ENCODE assay signal across 26 mouse cellular contexts in genomic region chr5:97203646-97204045, GRCm38 (mm10).
DNase-seq lines count a peak whose midpoint lies in the region; ATAC-seq and TF ChIP-seq lines count a peak whose summit lies in the region.
"Had no signal": no experiment of that assay in that cellular context is flagged by ENCODE, and none has a peak within 500 bp of the region (broad histone marks: within the 10 kb centered on the region; RNA-seq: fewer than 3 reads in every experiment).

No protein-coding gene starts in this region.

- in situ Hi-C loops in ES-E14 (cut with MboI; ENCODE audit: low sequenced_read_pairs in 2 of 2, unreplicated experiment in 2 of 2) = no loop called here

- ATAC-seq in hindbrain, embryonic 11.5 days (ENCODE audit: low FRiP score) = no peak
- ATAC-seq: forebrain, embryonic 13.5 days; forebrain, embryonic 16.5 days; hindbrain, postnatal 0 days; inflammation-experienced regulatory T-cells, adult 6 months; intestine, embryonic 16.5 days had no signal

- no peak overlapping the region for H3K9ac ChIP-seq in ES-E14 (ENCODE audit: insufficient read depth, low read depth, low read length, poor library complexity, severe bottlenecking)
- no peak overlapping the region for H3K9ac ChIP-seq in hindbrain, embryonic 11.5 days (ENCODE audit: low read depth, low read length)
- H3K9ac ChIP-seq: forebrain, embryonic 13.5 days; heart, embryonic 12.5 days; heart, embryonic 15.5 days; hindbrain, embryonic 14.5 days had no signal

- no peaks in the 10 kb centered on the region for H3K36me3 ChIP-seq in ES-E14 (ENCODE audit: control insufficient read depth, insufficient read depth, low read length, poor library complexity, severe bottlenecking)
- H3K36me3 ChIP-seq in hindbrain, embryonic 11.5 days (ENCODE audit: control insufficient read depth, insufficient read depth, low read length) = no peaks in the 10 kb centered on the region
- H3K36me3 ChIP-seq: forebrain, embryonic 10.5 days; heart, embryonic 12.5 days; heart, embryonic 15.5 days; hindbrain, embryonic 10.5 days had no signal

- 82% methylated on average over 1 of the region's 1 CpGs for WGBS in hindbrain, embryonic 11.5 days

- H3K4me3 ChIP-seq in ES-E14 (ENCODE audit: insufficient read depth in 1 of 2, low read depth in 1 of 2, low read length in 2 of 2, poor library complexity in 1 of 2, severe bottlenecking in 1 of 2) = no peak overlapping the region
- H3K4me3 ChIP-seq in hindbrain, embryonic 11.5 days (ENCODE audit: low read depth, low read length) = no peak overlapping the region
- H3K4me3 ChIP-seq: forebrain, embryonic 10.5 days; forebrain, embryonic 13.5 days; heart, embryonic 12.5 days; heart, embryonic 15.5 days; hindbrain, embryonic 10.5 days had no signal

- H3K9me3 ChIP-seq in ES-E14 (ENCODE audit: control insufficient read depth, insufficient read depth, low read depth, low read length) = no peaks in the 10 kb centered on the region
- no peaks in the 10 kb centered on the region for H3K9me3 ChIP-seq in hindbrain, embryonic 11.5 days (ENCODE audit: control insufficient read depth, low read length)
- H3K9me3 ChIP-seq: forebrain, embryonic 10.5 days; forebrain, embryonic 13.5 days; heart, embryonic 12.5 days; heart, embryonic 15.5 days; hindbrain, embryonic 10.5 days had no signal

- no peaks in the 10 kb centered on the region for H3K27me3 ChIP-seq in hindbrain, embryonic 11.5 days (ENCODE audit: control insufficient read depth, insufficient read depth, low read length)
- H3K27me3 ChIP-seq: CH12.LX; forebrain, embryonic 13.5 days; heart, embryonic 12.5 days; heart, embryonic 15.5 days had no signal

- H3K4me2 ChIP-seq in hindbrain, embryonic 11.5 days (replicated peaks; ENCODE audit: low read depth, low read length) = no peak overlapping the region
- H3K4me2 ChIP-seq: forebrain, embryonic 13.5 days; heart, embryonic 12.5 days; heart, embryonic 15.5 days; hindbrain, embryonic 14.5 days had no signal

- H3K4me1 ChIP-seq in ES-E14 (ENCODE audit: control insufficient read depth in 2 of 2, insufficient read depth in 2 of 2, low read length in 2 of 2, poor library complexity in 1 of 2) = peaks cover 6 to 7% of the 10 kb centered on the region in 2 experiments; a peak in 3 of 4 replicates
- no peaks in the 10 kb centered on the region for H3K4me1 ChIP-seq in hindbrain, embryonic 11.5 days (replicated peaks; ENCODE audit: control insufficient read depth, insufficient read depth, low read length)
- H3K4me1 ChIP-seq: heart, embryonic 12.5 days; heart, embryonic 15.5 days had no signal

- peak; percentile 33 for DNase-seq in cerebellum, adult 9-10 months
- no peak for DNase-seq in cerebellum, adult 11 months
- DNase-seq in ES-E14 (ENCODE audit: low read depth, low spot score) (peak; percentile 68), ZHBTc4 (ENCODE audit: low read depth, low spot score) (peak; percentile 94)
- DNase-seq in hindbrain, embryonic 11.5 days (ENCODE audit: low spot score) = no peak
- no peak for DNase-seq in gastrocnemius, postnatal 25 days
- DNase-seq: adrenal gland, adult 2 months; adrenal gland, postnatal 14 days; B cell, adult 2 months; gastrocnemius, postnatal 10 days; heart, adult 11 months; heart, postnatal 10 days; heart, postnatal 36 days; kidney, adult 18-20 months; kidney, adult 9 months had no signal

- peak overlapping the region; percentile 17; the same call in 1 of the 2 replicates for H3K27ac ChIP-seq in ES-E14 (ENCODE audit: insufficient read depth, low read depth, low read length, poor library complexity, severe bottlenecking)
- H3K27ac ChIP-seq in hindbrain, embryonic 11.5 days (ENCODE audit: low read depth, low read length) = no peak overlapping the region
- H3K27ac ChIP-seq: forebrain, embryonic 10.5 days; forebrain, embryonic 13.5 days; heart, embryonic 15.5 days; hindbrain, embryonic 10.5 days; hindbrain, embryonic 14.5 days; hindbrain, postnatal 0 days had no signal

TF ChIP-seq in ES-E14, 5 proteins besides CTCF, POLR2A, EP300 and RAD21:
- TF ChIP-seq ZC3H11A (IDR thresholded peaks at IDR 0.05; ENCODE audit: borderline replicate concordance, low read depth, low read length) = no peak
- TF ChIP-seq CHD2 (IDR thresholded peaks at IDR 0.05; ENCODE audit: low read depth, low read length) = no peak
- TF ChIP-seq MAFK (IDR thresholded peaks at IDR 0.05; ENCODE audit: insufficient read depth, low read depth, low read length) = no peak
- TF ChIP-seq ZNF384 (IDR thresholded peaks at IDR 0.05; ENCODE audit: low read depth, low read length) = no peak
- no peak for TF ChIP-seq HCFC1 (IDR thresholded peaks at IDR 0.05; ENCODE audit: borderline replicate concordance, insufficient read depth, low read length)

Comparison
In these comparisons a context has a peak if more than half of its experiments do, and no peak if none do; other contexts are left out.
1. DNase-seq: peak in cerebellum, adult 9-10 months (single experiment), ES-E14 (single experiment) and ZHBTc4 (single experiment); none in cerebellum, adult 11 months (single experiment), hindbrain, embryonic 11.5 days (single experiment) and gastrocnemius, postnatal 25 days (single experiment).